Mouse (Mus musculus): Measurements from ENCODE around the gene Txk. TPM values are rescaled to one million over a fixed set of nuclear protein-coding genes. Genes with fewer than 3 reads are reported as not detected.
A peak's percentile ranks its signal among the peaks of the same experiment; 100 is the strongest.

Gene Txk
- total and polyA plus RNA-seq, 3 experiments, result 0.10 to 0.23 TPM; not detected in 1

- no peak overlapping the region for H3K4me3 ChIP-seq (ENCODE audit: control insufficient read depth in 1 of 2, insufficient read depth in 1 of 2, low read depth in 2 of 2, low read length in 2 of 2)
- H3K79me2 ChIP-seq (ENCODE audit: control insufficient read depth, insufficient read depth, low read length, poor library complexity), result no peaks in the 10 kb centered on the region
- H3K4me1 ChIP-seq (ENCODE audit: control insufficient read depth in 1 of 2, insufficient read depth in 2 of 2, low read length in 2 of 2), result peaks cover 4 to 7% of the 10 kb centered on the region in 2 experiments
- no peak overlapping the region for H3K27ac ChIP-seq (ENCODE audit: control insufficient read depth, low read depth, low read length)
- no peak overlapping the region for H3K9ac ChIP-seq (ENCODE audit: control insufficient read depth, low read depth, low read length, poor library complexity, severe bottlenecking)
- peaks cover 8 to 41% of the 10 kb centered on the region in 2 experiments for H3K36me3 ChIP-seq (ENCODE audit: control insufficient read depth in 1 of 2, insufficient read depth in 2 of 2, low read length in 2 of 2)
- DNase-seq (ENCODE audit: low read depth, low spot score), result no peak
- TF ChIP-seq GABPA (IDR thresholded peaks at IDR 0.05; ENCODE audit: low read depth, low read length) (no peak), ZKSCAN1 (IDR thresholded peaks at IDR 0.05; ENCODE audit: low read depth, low read length) (no peak), JUND (IDR thresholded peaks at IDR 0.05; ENCODE audit: low read depth, low read length) (no peak), TCF12 (IDR thresholded peaks at IDR 0.05; ENCODE audit: low read depth, low read length) (no peak), SMC3 (IDR thresholded peaks at IDR 0.05; ENCODE audit: low read depth, low read length) (no peak), MAX (IDR thresholded peaks at IDR 0.05; ENCODE audit: low read length) (no peak), ETS1 (IDR thresholded peaks at IDR 0.05; ENCODE audit: low read depth, low read length) (no peak), TAL1 (IDR thresholded peaks at IDR 0.05; ENCODE audit: low read length) (no peak)
- H3K27me3 ChIP-seq (ENCODE audit: control insufficient read depth in 1 of 2, insufficient read depth in 2 of 2, low read length in 2 of 2), result no peaks in the 10 kb centered on the region
- H3K9me3 ChIP-seq (replicated peaks; ENCODE audit: insufficient read depth, low read length), result no peaks in the 10 kb centered on the region
Measured at GRCm38 (mm10) chr5:72783123-72783522, 30.5 kb upstream of the Txk start.

GRCm38 (mm10) chr5:72781776-72782175 is 29.2 kb upstream of the Txk start:
- H3K36me3 ChIP-seq (ENCODE audit: control insufficient read depth in 1 of 2, insufficient read depth in 2 of 2, low read length in 2 of 2), result peaks cover 8 to 44% of the 10 kb centered on the region in 2 experiments
- no peaks in the 10 kb centered on the region for H3K79me2 ChIP-seq (ENCODE audit: control insufficient read depth, insufficient read depth, low read length, poor library complexity)
- H3K4me3 ChIP-seq (ENCODE audit: control insufficient read depth in 1 of 2, insufficient read depth in 1 of 2, low read depth in 2 of 2, low read length in 2 of 2), result no peak overlapping the region
- H3K9me3 ChIP-seq (replicated peaks; ENCODE audit: insufficient read depth, low read length), result no peaks in the 10 kb centered on the region
- no peaks in the 10 kb centered on the region for H3K27me3 ChIP-seq (ENCODE audit: control insufficient read depth in 1 of 2, insufficient read depth in 2 of 2, low read length in 2 of 2)
- peak; percentile 40 for DNase-seq (ENCODE audit: low read depth, low spot score)
- H3K4me1 ChIP-seq (ENCODE audit: control insufficient read depth in 1 of 2, insufficient read depth in 2 of 2, low read length in 2 of 2), result peaks cover 4 to 7% of the 10 kb centered on the region in 2 experiments
- H3K9ac ChIP-seq (ENCODE audit: control insufficient read depth, low read depth, low read length, poor library complexity, severe bottlenecking), result no peak overlapping the region
- H3K27ac ChIP-seq (ENCODE audit: control insufficient read depth, low read depth, low read length), result no peak overlapping the region
- TF ChIP-seq USF2 (IDR thresholded peaks at IDR 0.05; ENCODE audit: borderline replicate concordance in 1 of 2, insufficient read depth in 1 of 2, low read depth in 1 of 2, low read length in 2 of 2) (no peak), USF1 (IDR thresholded peaks at IDR 0.05; ENCODE audit: low read depth, low read length) (no peak), CHD2 (IDR thresholded peaks at IDR 0.05; ENCODE audit: low read length) (no peak), ZMIZ1 (IDR thresholded peaks at IDR 0.05; ENCODE audit: low read depth, low read length) (no peak), POLR2A (IDR thresholded peaks at IDR 0.05; ENCODE audit: control insufficient read depth in 1 of 2, insufficient read depth in 1 of 2, low read depth in 1 of 2, low read length in 2 of 2, poor library complexity in 1 of 2) (no peak), ZKSCAN1 (IDR thresholded peaks at IDR 0.05; ENCODE audit: low read depth, low read length) (no peak), POLR2AphosphoS2 (IDR thresholded peaks at IDR 0.05; ENCODE audit: low read length) (no peak), MXI1 (IDR thresholded peaks at IDR 0.05; ENCODE audit: low read depth, low read length) (no peak), ELF1 (IDR thresholded peaks at IDR 0.05; ENCODE audit: low read depth, low read length) (no peak), MAZ (IDR thresholded peaks at IDR 0.05; ENCODE audit: low read depth, low read length) (no peak), CTCF (IDR thresholded peaks at IDR 0.05 in 2 of 3, conservative IDR thresholded peaks at IDR 0.05 in 1 of 3; ENCODE audit: control insufficient read depth in 1 of 3, insufficient read depth in 1 of 3, low read depth in 2 of 3, low read length in 3 of 3, poor library complexity in 1 of 3, severe bottlenecking in 1 of 3) (no peak), TBP (IDR thresholded peaks at IDR 0.05; ENCODE audit: low read depth, low read length) (no peak), TCF12 (IDR thresholded peaks at IDR 0.05; ENCODE audit: low read depth, low read length) (no peak), HCFC1 (IDR thresholded peaks at IDR 0.05; ENCODE audit: low read depth, low read length) (no peak)
